Mouse (Mus musculus): ENCODE measurements at regions not wholly inside any gene's neighbourhood (a gene's known extent, or its start where the extent isn't known, plus 50 kb on each side); places are given as distances from the start of the nearest gene placed in this dataset.
A peak's percentile ranks its signal among the peaks of the same experiment; 100 is the strongest.

DNA sequence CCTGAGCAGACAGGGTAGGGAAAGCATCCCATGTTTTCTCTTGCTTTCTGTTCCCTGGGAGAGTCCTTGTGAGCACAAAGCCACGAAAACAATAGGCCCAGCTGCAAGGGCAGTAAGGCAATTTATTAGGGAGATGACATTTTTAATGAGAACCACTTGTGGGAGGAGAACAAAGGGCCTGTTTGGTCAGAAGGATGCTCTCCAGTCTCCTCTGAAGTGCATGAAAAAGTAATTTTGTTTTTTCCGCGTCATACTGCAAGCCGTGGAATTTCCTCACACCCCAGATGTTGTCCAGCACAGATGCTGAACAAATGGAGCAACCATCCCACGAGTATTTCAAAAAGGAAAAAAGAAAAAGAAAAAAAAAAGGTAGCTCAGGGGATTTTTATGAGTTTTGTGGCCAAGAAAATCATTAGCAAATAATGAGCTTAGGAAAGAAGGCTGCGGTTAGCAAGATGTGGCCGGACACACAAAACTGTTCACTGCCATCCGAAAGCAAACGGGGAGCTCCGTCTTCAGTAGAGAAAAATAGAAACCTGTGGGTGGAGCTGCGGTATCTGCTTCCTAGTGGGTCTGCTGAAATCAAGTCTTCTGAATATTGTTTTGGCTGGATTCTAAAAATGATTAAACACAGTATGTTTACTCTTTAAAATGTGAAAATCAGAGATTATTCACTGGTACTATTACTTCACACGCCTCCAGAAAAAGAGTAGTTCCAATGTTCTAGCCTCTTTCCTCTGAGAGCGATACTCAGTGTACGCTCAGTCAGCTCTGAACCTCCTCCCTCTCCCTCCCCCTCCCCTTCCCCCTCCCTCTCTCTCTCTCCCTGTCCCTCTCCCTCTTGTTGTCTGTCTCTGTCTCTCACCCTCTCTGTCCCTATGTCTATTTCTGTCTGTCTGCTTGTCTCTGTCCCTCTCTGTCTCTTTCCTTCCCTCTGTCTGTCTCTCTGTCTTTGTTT is 235.4 kb upstream of the Mctp2 start:
- no peak for TF ChIP-seq CTCF (conservative IDR thresholded peaks at IDR 0.05; ENCODE audit: insufficient read depth, insufficient read length, low read depth, low read length)
- Histone ChIP-seq H3K27ac (ENCODE audit: insufficient read depth, low read depth, low read length) (no peak overlapping the region), H3K36me3 (ENCODE audit: control insufficient read depth, insufficient read depth, low read length) (no peaks in the 10 kb centered on the region), H3K4me3 (ENCODE audit: insufficient read depth, low read depth, low read length) (no peak overlapping the region), H3K27me3 (replicated peaks; ENCODE audit: control insufficient read depth, insufficient read depth, low read length) (no peaks in the 10 kb centered on the region), H3K4me1 (ENCODE audit: control insufficient read depth, insufficient read depth, low read length) (no peaks in the 10 kb centered on the region)
- 34% methylated on average over 14 of the region's 14 CpGs for WGBS
- DNase-seq, result no peak

DNA sequence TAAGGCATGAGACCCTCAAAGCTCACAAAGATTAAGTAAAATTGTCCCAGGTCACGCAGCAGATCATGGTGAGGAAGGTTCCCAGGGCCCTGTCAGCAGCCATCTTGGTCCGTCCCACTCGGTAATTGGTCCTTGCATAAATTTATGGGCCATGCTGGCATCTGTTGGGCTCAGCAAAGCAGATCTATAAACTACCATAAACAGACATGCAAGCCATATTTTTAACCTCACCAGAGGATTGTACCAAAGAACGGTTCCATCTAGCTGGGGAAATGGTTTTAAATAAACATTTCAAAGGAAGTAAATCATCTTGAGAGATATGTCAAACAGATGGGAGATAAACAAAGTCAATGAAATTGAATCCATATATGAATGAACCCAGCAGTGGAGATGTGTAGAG is 237.1 kb upstream of the Mctp2 start:
- Histone ChIP-seq H3K4me1 (ENCODE audit: control insufficient read depth, insufficient read depth, low read length) (no peaks in the 10 kb centered on the region), H3K36me3 (ENCODE audit: control insufficient read depth, insufficient read depth, low read length) (no peaks in the 10 kb centered on the region), H3K4me3 (ENCODE audit: insufficient read depth, low read depth, low read length) (no peak overlapping the region), H3K27ac (ENCODE audit: insufficient read depth, low read depth, low read length) (no peak overlapping the region), H3K27me3 (replicated peaks; ENCODE audit: control insufficient read depth, insufficient read depth, low read length) (no peaks in the 10 kb centered on the region)
- no peak for DNase-seq
- WGBS, result 82% methylated on average over 4 of the region's 4 CpGs
- no peak for TF ChIP-seq POLR2A (IDR thresholded peaks at IDR 0.05; ENCODE audit: low read depth, low read length)
- TF ChIP-seq CTCF (conservative IDR thresholded peaks at IDR 0.05; ENCODE audit: insufficient read depth, insufficient read length, low read depth, low read length), result no peak

DNA sequence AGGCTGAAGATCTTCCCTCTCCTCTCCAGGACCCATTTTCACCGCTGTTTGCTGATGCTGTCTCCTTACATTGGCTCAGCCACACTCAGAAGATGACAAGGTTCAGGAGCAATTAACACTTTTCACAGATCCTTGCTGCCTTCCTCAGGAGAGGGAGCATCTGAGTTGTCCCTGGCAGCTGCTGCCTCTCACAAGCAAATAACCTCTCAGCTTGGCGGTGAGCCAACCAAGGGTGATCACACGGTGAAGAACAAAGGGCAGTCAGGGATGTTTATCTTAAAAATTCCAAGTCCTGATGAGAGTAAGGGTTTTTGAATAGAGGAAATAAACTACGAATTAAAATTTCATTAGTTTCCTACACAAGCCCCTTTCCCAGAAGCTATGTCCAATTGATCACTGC is 237.5 kb upstream of the Mctp2 start:
- H3K36me3 ChIP-seq (ENCODE audit: control insufficient read depth, insufficient read depth, low read length), result no peaks in the 10 kb centered on the region
- 25% methylated on average over 4 of the region's 4 CpGs for WGBS
- H3K27me3 ChIP-seq (replicated peaks; ENCODE audit: control insufficient read depth, insufficient read depth, low read length), result no peaks in the 10 kb centered on the region
- peak; percentile 71 for DNase-seq
- H3K27ac ChIP-seq (ENCODE audit: insufficient read depth, low read depth, low read length), result no peak overlapping the region
- H3K4me3 ChIP-seq (ENCODE audit: insufficient read depth, low read depth, low read length), result no peak overlapping the region
- no peaks in the 10 kb centered on the region for H3K4me1 ChIP-seq (ENCODE audit: control insufficient read depth, insufficient read depth, low read length)
- TF ChIP-seq CTCF (conservative IDR thresholded peaks at IDR 0.05; ENCODE audit: insufficient read depth, insufficient read length, low read depth, low read length), result no peak
- no peak for TF ChIP-seq POLR2A (IDR thresholded peaks at IDR 0.05; ENCODE audit: low read depth, low read length)

DNA sequence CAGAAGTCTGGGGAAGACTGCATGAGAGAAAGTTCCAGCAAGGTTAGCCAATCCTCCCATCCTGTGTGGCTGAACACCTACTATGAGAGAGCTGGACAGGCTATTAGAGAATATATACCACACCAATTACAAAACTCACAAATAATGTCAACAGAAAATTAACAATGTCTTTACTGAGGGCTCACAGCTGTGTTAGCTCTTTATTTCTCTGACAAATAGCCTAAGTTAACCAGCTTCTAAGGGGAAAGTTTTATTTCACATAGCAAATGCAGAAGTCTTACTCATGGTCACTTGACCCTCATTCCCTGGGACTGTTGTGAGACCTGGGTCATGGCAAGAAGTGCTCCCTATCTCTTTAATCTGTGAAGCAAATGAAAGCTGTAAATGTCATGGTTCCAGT is 261.0 kb upstream of the Mctp2 start:
- TF ChIP-seq CTCF (conservative IDR thresholded peaks at IDR 0.05; ENCODE audit: insufficient read depth, insufficient read length, low read depth, low read length), result no peak
- no peak for TF ChIP-seq POLR2A (IDR thresholded peaks at IDR 0.05; ENCODE audit: low read depth, low read length)
- H3K4me1 ChIP-seq (ENCODE audit: control insufficient read depth, insufficient read depth, low read length), result no peaks in the 10 kb centered on the region
- H3K27me3 ChIP-seq (replicated peaks; ENCODE audit: control insufficient read depth, insufficient read depth, low read length), result no peaks in the 10 kb centered on the region
- H3K4me3 ChIP-seq (ENCODE audit: insufficient read depth, low read depth, low read length), result no peak overlapping the region
- no peak for DNase-seq
- no peaks in the 10 kb centered on the region for H3K36me3 ChIP-seq (ENCODE audit: control insufficient read depth, insufficient read depth, low read length)
- no peak overlapping the region for H3K27ac ChIP-seq (ENCODE audit: insufficient read depth, low read depth, low read length)

DNA sequence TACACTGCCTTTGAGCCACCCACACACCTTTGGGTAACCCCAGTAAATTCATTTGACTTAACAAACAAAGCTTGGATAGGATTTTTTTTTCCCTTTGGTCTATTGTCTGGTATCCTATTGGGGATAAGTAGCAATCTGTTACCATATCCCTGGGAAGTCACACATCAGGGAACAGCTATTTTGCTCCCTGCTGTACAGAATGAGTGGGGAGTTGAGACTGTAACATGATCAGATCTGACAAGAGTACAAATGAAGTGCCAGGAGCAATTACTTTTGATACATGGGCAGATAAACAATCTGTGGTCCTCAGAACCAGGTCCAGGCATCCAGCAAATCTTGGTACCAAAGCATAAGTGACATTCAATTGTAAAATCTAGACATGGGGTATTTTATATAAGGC is 262.8 kb upstream of the Mctp2 start:
- no peaks in the 10 kb centered on the region for H3K27me3 ChIP-seq (replicated peaks; ENCODE audit: control insufficient read depth, insufficient read depth, low read length)
- no peak overlapping the region for H3K27ac ChIP-seq (ENCODE audit: insufficient read depth, low read depth, low read length)
- H3K36me3 ChIP-seq (ENCODE audit: control insufficient read depth, insufficient read depth, low read length), result no peaks in the 10 kb centered on the region
- H3K4me1 ChIP-seq (ENCODE audit: control insufficient read depth, insufficient read depth, low read length), result no peaks in the 10 kb centered on the region
- DNase-seq, result no peak
- H3K4me3 ChIP-seq (ENCODE audit: insufficient read depth, low read depth, low read length), result no peak overlapping the region
- no peak for TF ChIP-seq POLR2A (IDR thresholded peaks at IDR 0.05; ENCODE audit: low read depth, low read length)
- TF ChIP-seq CTCF (conservative IDR thresholded peaks at IDR 0.05; ENCODE audit: insufficient read depth, insufficient read length, low read depth, low read length), result no peak

DNA sequence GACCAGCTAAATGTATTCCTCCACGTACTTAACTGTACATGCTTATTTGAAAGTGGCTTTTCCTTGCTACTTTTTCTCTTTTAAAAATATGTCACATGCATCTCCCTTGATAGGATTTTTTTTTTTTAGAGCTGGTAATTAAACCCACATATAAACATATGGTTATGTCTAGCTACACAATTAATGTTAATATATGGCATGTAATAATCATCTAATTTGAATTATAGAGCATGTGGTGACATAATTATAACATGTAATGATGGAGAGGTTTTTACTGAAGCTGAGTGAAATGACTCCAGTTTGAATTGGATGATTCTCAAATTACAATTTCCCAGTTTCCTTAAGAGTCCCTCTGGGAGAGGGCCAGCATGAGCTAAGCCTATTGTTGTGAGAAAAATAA is 267.9 kb upstream of the Mctp2 start:
- H3K4me1 ChIP-seq (ENCODE audit: control insufficient read depth, insufficient read depth, low read length), result no peaks in the 10 kb centered on the region
- no peak overlapping the region for H3K27ac ChIP-seq (ENCODE audit: insufficient read depth, low read depth, low read length)
- 71% methylated on average over 1 of the region's 1 CpGs for WGBS
- H3K27me3 ChIP-seq (replicated peaks; ENCODE audit: control insufficient read depth, insufficient read depth, low read length), result no peaks in the 10 kb centered on the region
- no peak for DNase-seq
- TF ChIP-seq CTCF (conservative IDR thresholded peaks at IDR 0.05; ENCODE audit: insufficient read depth, insufficient read length, low read depth, low read length) (no peak), POLR2A (IDR thresholded peaks at IDR 0.05; ENCODE audit: low read depth, low read length) (no peak)
- no peaks in the 10 kb centered on the region for H3K36me3 ChIP-seq (ENCODE audit: control insufficient read depth, insufficient read depth, low read length)
- H3K4me3 ChIP-seq (ENCODE audit: insufficient read depth, low read depth, low read length), result no peak overlapping the region

DNA sequence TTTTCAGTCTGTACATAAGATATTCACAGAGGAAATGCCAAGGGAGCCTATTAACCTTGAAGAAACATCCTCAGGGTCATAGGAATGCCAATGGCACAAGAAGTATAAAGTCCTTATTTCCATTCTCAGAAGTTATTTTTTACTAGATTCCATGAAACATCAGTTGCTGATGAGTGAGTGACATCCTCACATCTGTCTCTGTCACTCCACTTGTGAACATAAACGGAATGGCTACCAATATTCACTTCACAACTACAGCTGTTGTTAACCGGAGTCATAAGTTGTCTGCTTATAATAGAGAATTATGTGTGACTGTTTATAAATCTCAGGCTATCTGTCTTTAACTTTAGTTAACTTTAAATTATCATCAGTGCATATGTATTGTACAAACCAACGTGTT is 278.0 kb upstream of the Mctp2 start:
- Histone ChIP-seq H3K4me1 (ENCODE audit: control insufficient read depth, insufficient read depth, low read length) (no peaks in the 10 kb centered on the region), H3K36me3 (ENCODE audit: control insufficient read depth, insufficient read depth, low read length) (no peaks in the 10 kb centered on the region), H3K4me3 (ENCODE audit: insufficient read depth, low read depth, low read length) (no peak overlapping the region), H3K27ac (ENCODE audit: insufficient read depth, low read depth, low read length) (no peak overlapping the region), H3K27me3 (replicated peaks; ENCODE audit: control insufficient read depth, insufficient read depth, low read length) (no peaks in the 10 kb centered on the region)
- WGBS, result 81% methylated on average over 3 of the region's 3 CpGs
- DNase-seq, result no peak
- TF ChIP-seq CTCF (conservative IDR thresholded peaks at IDR 0.05; ENCODE audit: insufficient read depth, insufficient read length, low read depth, low read length) (no peak), POLR2A (IDR thresholded peaks at IDR 0.05; ENCODE audit: low read depth, low read length) (no peak)

All from kidney, adult 2 months (tissue).